12 mouse cellular contexts compared by ENCODE assay signal in the genomic region with DNA sequence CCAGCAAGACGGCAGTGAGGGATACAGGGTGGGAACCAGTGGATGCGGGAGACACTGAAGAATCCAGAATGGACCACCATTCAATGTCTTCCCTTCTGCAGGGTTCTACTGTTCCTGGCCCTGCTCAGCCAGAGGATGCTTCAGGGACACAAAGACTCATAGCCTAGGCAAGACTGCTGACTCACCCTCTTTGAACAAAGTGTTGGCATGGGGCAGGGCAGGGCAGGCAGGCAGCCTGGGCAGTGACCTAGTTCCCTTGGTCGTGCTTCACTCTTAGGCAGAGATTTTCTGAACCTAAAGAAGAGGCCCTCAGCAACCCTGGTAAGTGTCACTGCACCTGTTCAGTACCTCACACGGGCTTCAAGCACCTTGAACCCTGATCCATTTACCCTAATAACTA. TPM values are rescaled to one million over a fixed set of nuclear protein-coding genes. Genes with fewer than 3 reads are reported as not detected.
DNase-seq lines count a peak whose midpoint lies in the region; ATAC-seq and TF ChIP-seq lines count a peak whose summit lies in the region.
"Had no signal": no experiment of that assay in that cellular context is flagged by ENCODE, and none has a peak within 500 bp of the region (broad histone marks: within the 10 kb centered on the region; RNA-seq: fewer than 3 reads in every experiment).

No protein-coding gene starts in this region.

- ATAC-seq in megakaryocyte, adult 5-6 weeks (ENCODE audit: poor library complexity, severe bottlenecking), result 0 out of 2 replicates have a peak, but pooled peaks have one; percentile 27
- ATAC-seq: Patski had no signal

- no peak for DNase-seq in layer of hippocampus, adult 2 months (ENCODE audit: low spot score in 2 of 2)
- no peak for DNase-seq in layer of hippocampus, postnatal 10 days (ENCODE audit: low spot score in 2 of 2)
- DNase-seq in adrenal gland, postnatal 25 days, result peak; percentile 62
- DNase-seq in thymus, postnatal 0 days (ENCODE audit: low spot score), result no peak
- no peak for DNase-seq in B cell, adult 2 months
- DNase-seq: gastrocnemius, postnatal 14 days had no signal

- TF ChIP-seq POLR2A in cortical plate, adult 2 months (IDR thresholded peaks at IDR 0.05; ENCODE audit: extremely low read depth, insufficient read depth, low read length), result no peak

- H3K4me3 ChIP-seq in layer of hippocampus, adult 2 months, result no peak overlapping the region
- no peak overlapping the region for H3K4me3 ChIP-seq in cortical plate, adult 2 months (ENCODE audit: insufficient read depth, low read length)

- H3K27ac ChIP-seq in layer of hippocampus, adult 2 months, result peak overlapping the region; percentile 85
- H3K27ac ChIP-seq in cortical plate, adult 2 months (ENCODE audit: insufficient read depth, low read length), result peak overlapping the region; percentile 70
- H3K27ac ChIP-seq: kidney, postnatal 0 days had no signal

- no peak for TF ChIP-seq CTCF in layer of hippocampus, adult 2 months (conservative IDR thresholded peaks at IDR 0.05)
- no peak for TF ChIP-seq CTCF in cortical plate, adult 2 months (IDR thresholded peaks at IDR 0.05; ENCODE audit: extremely low read depth, insufficient read depth, low read length)

- peaks cover 30% of the 10 kb centered on the region for H3K4me1 ChIP-seq in cortical plate, adult 2 months (ENCODE audit: control insufficient read depth, insufficient read depth, low read length)

RNA-seq across cellular contexts. Expression of gene Rab40c, which starts 7.7 kb away (rescaled TPM):
- total RNA-seq in layer of hippocampus, adult 2 months (2021), result 10 to 100 TPM; 50.1 to 51.1 TPM
- 10 to 100 TPM; 41.9 to 49.9 TPM for total RNA-seq in layer of hippocampus, postnatal 10 days (2021)
- total RNA-seq in adrenal gland, postnatal 25 days (2021), result 33.0 and 36.9 TPM in 2 replicates
- 68.9 and 71.1 TPM in 2 replicates for polyA plus RNA-seq in cortical plate, adult 2 months (2012; rRNA removed)
- 7.9 and 12.8 TPM in 2 replicates for total RNA-seq in megakaryocyte, adult 5-6 weeks (2015)
- 9.1 and 16.1 TPM in 2 replicates for total RNA-seq in megakaryocyte, adult 5-6 weeks (2017)
- 14.9 and 20.0 TPM in 2 replicates for polyA plus RNA-seq in thymus, postnatal 0 days (2015; fragmentation: Nextera tagmentation; extraction: Ambion mirVana)

RNA-seq across cellular contexts. Expression of gene Wfikkn1, which starts 31.2 kb away (rescaled TPM):
- total RNA-seq in layer of hippocampus, adult 2 months (2021), result 1 to 10 TPM; 1.7 to 2.8 TPM
- total RNA-seq in layer of hippocampus, postnatal 10 days (2021), result 1 to 10 TPM; 1.1 to 1.4 TPM
- total RNA-seq in adrenal gland, postnatal 25 days (2021), result 2.7 and 3.3 TPM in 2 replicates
- 0.26 and 0.61 TPM in 2 replicates for polyA plus RNA-seq in cortical plate, adult 2 months (2012; rRNA removed)
- total RNA-seq in megakaryocyte, adult 5-6 weeks (2015), result 1.0 and 1.6 TPM in 2 replicates
- total RNA-seq in megakaryocyte, adult 5-6 weeks (2017), result 0.04 and 0.15 TPM in 2 replicates
- 0.46 and 0.51 TPM in 2 replicates for polyA plus RNA-seq in thymus, postnatal 0 days (2015; fragmentation: Nextera tagmentation; extraction: Ambion mirVana)

RNA-seq across cellular contexts. Expression of gene Pigq, which starts 32.9 kb away (rescaled TPM):
- total RNA-seq in layer of hippocampus, adult 2 months (2021), result 100 to 1,000 TPM; 120 TPM
- 100 to 1,000 TPM; 144 to 149 TPM for total RNA-seq in layer of hippocampus, postnatal 10 days (2021)
- 110 and 113 TPM in 2 replicates for total RNA-seq in adrenal gland, postnatal 25 days (2021)
- 156 and 159 TPM in 2 replicates for polyA plus RNA-seq in cortical plate, adult 2 months (2012; rRNA removed)
- 44.2 and 45.2 TPM in 2 replicates for total RNA-seq in megakaryocyte, adult 5-6 weeks (2015)
- 33.8 and 36.5 TPM in 2 replicates for total RNA-seq in megakaryocyte, adult 5-6 weeks (2017)
- polyA plus RNA-seq in thymus, postnatal 0 days (2015; fragmentation: Nextera tagmentation; extraction: Ambion mirVana), result 28.8 and 34.6 TPM in 2 replicates

RNA-seq across cellular contexts. Expression of gene Nhlrc4, which starts 32.9 kb away (rescaled TPM):
- 1 to 10 TPM; 1.3 to 1.5 TPM for total RNA-seq in layer of hippocampus, adult 2 months (2021)
- total RNA-seq in layer of hippocampus, postnatal 10 days (2021), result not detected
- not detected in 2 replicates for total RNA-seq in adrenal gland, postnatal 25 days (2021)
- polyA plus RNA-seq in cortical plate, adult 2 months (2012; rRNA removed), result 1.1 and 1.9 TPM in 2 replicates
- not detected in 2 replicates for total RNA-seq in megakaryocyte, adult 5-6 weeks (2015)
- total RNA-seq in megakaryocyte, adult 5-6 weeks (2017), result not detected in 2 replicates
- 0.36 and 0.46 TPM in 2 replicates for polyA plus RNA-seq in thymus, postnatal 0 days (2015; fragmentation: Nextera tagmentation; extraction: Ambion mirVana)
- total RNA-seq: gastrocnemius, postnatal 14 days had no signal
- polyA plus RNA-seq: embryonic facial prominence, embryonic 11.5 days; neural tube, embryonic 14.5 days had no signal

RNA-seq across cellular contexts. Expression of gene Mettl26, which starts 36.9 kb away (rescaled TPM):
- 10 to 100 TPM; 39.0 to 39.9 TPM for total RNA-seq in layer of hippocampus, adult 2 months (2021)
- 10 to 100 TPM; 31.7 to 32.7 TPM for total RNA-seq in layer of hippocampus, postnatal 10 days (2021)
- 116 and 144 TPM in 2 replicates for total RNA-seq in adrenal gland, postnatal 25 days (2021)
- 76.5 and 79.2 TPM in 2 replicates for polyA plus RNA-seq in cortical plate, adult 2 months (2012; rRNA removed)
- 18.9 and 20.3 TPM in 2 replicates for total RNA-seq in megakaryocyte, adult 5-6 weeks (2015)
- 3.7 and 6.0 TPM in 2 replicates for total RNA-seq in megakaryocyte, adult 5-6 weeks (2017)
- polyA plus RNA-seq in thymus, postnatal 0 days (2015; fragmentation: Nextera tagmentation; extraction: Ambion mirVana), result 43.5 and 47.0 TPM in 2 replicates
